Mouse (Mus musculus) natural killer cell, adult 2 months (primary cell): Measurements from ENCODE around the gene Cfap61.

ENCODE experiments used
- DNase-seq, 2 experiments: peaks; one replicate each; pipeline ENCODE4 v3.0.0; 2022; ENCODE audit warnings: low spot score in 2 of 2

Gene Cfap61

DNA sequence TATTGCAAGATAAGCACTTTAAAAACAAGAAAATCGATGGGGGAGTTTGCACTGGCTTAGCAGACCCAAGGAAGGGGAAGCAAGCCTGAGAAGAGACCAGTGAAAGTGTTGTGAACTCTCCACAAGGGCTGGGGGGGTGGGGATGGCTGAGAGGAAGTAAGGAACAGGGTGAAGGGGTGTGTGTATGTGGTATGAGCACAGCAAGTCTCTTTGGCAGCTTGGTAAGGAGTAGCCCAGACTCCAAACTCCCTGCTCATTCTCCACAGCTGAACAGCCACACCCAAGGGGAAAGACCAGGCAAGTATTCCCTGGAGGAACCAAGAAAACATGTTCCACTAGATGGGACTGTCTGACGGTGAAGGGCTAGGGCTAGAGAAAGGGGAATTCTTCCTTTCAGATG lies 76.2 kb downstream of the Cfap61 start:
- no peak for DNase-seq

DNA sequence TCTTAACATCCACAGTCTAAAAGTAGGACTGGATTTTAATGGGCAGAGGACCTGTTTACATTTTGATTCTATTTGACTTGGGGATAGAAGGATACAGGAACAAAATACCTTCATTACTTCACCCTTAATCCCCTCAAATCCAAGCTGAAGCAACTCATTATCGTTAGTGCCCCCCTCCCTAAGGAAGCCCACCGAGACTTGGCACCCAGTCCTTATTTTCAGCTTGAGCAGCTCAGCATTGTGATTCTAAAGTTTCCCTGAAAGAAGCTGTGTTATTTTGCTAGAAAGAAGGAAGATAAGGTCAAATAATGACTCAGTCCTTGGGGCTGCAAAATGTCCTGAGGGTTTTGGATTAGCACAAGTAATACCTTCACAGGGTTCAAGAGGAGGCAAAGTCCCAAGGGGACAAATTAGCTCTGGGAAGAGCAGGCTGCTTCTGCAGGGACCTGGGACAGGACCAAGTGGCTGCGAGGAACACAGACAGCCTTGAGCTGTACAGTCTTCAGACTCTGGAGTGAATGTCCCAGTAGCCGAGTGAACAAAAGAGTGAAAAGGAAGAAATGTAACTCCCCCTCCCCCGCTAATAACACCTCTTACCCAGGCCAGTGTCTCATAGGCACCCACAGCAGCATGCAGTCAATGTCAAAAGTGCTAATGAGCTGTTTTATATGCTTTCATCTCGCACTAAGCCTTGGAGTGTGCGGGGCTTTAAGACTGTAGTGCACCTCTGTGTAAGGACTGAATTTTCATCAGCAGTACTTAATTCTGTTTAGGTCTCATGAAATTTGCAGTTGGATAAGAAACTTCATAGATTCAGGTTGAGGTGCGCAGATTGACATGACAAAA lies 81.0 kb downstream of the Cfap61 start:
- no peak for DNase-seq

DNA sequence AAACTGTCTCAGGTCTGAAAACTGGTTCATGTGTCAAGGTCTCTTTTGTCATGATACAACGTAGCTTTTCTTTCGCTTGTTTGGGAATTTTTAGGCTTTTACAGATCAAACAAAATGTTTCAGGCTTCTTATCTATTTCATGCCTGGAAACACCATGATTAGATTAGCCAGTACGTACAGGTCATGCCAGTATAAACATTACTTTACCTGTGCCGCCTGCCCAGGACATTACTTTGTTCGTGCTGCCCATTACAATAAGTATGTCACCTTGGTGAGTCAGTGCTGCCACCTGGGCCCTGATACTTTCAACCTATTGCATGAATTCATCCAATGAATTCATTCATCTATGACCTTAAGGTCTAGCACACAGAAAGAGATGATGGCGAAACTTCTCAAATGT lies 88.3 kb downstream of the Cfap61 start:
- no peak for DNase-seq

DNA sequence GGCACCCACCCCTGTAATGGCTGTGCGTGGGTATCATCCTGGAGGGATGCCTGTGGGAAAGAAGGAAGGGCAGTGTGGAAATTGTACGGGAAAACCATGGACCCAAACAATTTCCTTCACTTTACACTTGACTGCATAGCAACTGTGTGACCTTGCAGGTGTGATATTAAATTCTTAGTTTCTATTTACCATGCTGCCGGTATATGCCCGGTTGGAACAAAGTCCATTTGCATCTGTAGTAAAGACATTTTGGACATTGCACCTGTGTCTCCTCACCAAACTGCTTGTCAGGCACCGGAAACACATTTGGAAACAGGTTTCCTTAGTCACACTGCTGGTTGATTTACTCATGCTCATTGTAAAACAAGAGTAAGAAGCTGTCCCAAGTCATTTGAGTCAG lies 109.1 kb downstream of the Cfap61 start:
- DNase-seq = no peak

DNA sequence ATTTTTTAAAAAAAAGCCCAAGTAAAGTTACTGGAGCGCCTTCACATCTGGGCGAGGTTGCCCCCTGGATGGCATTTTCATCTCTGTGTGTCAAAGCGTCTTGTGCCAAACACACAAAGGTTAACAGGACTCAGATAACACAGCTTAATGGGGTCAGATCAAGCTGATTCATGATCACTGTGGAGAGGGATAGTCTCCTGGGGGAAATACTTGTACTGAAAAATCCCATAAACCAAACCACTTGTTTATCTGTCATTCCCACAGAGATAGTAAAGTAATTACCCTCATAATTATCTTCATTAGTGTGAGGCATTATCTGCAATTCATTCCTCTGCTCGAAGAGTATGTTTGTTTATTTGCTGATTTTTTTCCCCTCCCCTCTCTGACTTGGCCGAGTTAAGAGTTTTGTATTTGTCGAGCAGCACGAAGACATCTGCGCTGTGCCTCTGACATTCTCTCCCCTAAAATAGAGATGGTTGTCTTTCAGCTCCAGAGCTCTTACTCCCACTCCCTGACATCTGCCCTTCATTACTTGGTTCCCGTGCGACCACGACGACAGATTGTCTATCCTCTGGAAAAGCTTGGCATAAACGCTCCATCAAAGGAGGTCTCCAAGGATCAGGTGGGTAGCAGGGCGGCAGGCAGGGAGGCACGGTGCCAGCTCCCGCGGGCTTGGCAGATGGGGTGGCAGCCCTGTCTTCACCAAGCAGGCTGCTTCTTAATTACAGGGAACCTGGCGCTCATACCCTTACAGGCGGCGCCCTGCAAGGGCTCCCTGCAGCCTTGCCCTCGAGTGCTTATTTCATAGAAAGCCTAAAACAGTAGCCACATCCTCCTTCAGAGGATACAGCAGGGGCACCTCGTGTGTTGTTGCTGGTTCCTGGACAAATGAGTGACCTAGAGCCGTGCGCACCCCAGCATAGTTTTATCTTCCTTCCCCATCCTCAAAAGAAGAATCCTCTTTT lies 110.6 kb downstream of the Cfap61 start:
- no peak for DNase-seq

DNA sequence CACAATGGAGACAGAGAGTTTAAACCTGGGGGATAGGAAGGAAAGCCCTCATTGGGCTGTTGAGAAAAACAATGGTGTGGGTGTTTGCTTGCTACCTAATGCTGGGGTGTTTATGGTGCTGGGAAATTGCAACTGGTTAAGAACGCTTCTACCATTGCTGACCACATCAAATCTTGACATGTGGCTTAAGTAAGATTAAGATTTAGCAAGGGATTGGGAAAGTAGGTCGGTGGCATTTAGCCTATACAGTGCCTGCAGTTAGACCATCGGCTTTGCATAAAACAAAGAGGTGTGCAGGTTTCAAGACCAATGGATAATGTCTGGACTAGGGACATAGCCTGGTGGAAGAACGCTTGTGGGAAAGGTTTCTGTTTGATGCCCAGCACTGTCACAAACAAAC lies 113.1 kb downstream of the Cfap61 start:
- no peak for DNase-seq

DNA sequence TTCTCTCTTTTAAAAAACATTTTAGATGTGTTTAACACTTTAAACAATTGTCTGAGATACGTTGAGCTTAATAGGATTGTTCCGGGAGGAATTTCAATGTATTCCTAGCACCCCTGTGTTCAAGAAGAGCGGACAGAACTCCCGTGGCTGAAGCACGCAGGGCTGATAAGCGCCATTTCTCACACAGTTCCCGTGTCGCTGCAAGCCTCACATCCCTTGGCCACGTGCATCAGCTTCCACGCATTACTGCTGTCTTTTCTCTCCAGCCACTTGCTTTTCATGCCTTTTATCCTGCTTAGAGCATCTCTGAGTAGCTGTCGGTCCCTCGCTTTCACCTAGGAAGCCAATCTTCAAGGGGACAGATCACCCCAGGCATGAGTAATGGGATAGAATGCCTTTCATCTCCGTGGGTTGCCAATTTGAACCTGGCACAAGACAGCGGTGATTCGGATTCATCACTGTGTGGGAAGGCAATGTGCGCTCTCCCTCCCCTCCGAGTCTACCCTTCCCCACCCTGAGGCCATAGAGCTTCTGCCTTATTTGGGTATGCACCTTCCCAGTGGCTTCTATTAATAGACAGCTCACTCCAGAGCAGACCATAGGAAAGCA lies 113.7 kb downstream of the Cfap61 start:
- no peak for DNase-seq

DNA sequence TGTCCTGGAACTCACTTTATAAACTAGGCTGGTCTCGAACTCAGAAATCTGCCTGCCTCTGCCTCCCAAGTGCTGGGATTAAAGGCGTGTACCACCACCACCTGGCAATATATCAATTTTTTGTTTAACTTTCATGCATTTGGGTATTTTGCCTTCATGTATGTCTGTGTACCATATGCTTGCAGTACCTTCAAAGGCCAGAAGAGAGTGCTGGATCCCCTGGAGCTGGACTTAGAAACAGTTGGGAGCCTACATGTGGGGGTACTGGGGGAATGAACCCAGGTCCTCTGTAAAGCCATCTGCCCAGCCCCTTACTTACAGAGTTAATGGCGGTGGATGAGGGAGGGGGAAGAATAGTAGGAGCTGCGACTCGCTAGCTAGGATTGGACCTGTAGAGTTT lies 114.8 kb downstream of the Cfap61 start:
- no peak for DNase-seq

DNA sequence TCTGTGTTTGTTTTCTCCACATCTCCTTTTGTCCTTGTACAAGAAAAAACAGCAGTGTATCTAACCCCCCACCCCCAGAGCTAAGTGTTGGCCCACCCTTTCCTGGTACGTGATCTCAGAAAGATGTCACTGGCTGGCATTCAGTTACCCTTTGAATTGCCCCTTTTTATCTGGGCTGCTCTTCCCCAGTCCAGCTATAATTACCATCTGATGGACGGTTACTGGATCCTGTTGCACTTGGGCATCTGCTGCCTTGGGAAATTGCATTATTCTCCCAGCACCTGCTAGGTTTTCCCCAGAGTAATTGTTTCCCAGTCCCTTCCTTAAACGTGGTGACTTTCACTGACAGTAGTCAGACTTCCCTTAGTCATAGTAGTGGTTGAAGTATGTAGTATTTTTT lies 115.5 kb downstream of the Cfap61 start:
- no peak for DNase-seq

DNA sequence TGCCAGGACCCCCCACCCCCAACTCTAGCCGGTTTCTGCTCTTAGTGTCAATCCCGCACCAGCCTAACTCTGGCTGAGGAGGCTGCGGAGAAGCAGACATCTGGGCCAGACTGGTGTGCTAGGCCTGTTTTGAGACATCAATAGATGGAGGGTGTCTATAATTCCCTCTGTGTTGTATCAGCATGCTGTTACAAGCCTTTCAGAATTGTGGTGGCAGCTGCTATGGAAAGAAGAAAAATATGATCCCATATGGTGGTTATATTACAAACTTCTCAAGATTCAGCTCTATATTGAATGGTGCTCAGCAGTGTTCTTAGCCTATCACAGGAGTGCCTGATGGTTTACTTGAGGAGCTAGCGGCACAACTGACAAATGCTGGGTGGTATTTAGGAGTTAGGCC lies 116.8 kb downstream of the Cfap61 start:
- no peak for DNase-seq

DNA sequence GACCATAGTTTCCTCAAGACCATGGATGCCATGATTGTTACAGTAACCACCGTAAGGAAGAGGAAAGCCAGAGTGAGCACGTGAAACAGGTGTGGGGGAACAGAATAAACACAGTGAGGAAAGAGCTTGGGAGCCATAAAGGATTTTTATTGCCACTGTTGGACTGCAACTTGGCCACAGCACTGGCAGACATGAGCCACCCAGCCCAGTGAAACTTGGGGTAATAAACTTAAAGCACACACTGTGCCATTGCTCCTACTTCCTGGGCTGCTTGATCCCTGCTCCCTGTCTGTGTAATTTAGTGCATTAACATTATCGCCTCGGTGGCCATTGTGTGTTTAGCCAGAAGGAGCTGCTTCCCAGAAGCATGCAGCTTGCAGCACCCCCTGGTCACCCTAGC lies 122.5 kb downstream of the Cfap61 start:
- no peak for DNase-seq

DNA sequence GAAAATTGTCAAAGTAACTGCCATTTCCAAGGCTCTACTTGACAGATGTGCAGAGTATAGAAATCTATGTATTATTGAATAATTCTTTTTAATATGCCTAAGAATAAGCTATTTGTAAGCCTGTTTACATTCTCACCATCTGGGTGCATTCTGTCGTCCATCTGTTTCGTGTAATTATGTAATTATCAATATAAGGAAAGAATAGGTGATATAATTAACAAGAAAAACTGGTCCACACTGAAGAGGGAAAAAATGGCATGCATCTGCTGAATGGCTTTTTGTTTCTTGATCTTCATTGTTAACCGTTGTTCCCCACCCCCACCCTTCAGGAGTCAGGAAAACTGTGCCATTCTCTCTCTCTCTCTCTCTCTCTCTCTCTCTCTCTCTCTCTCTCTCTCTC lies 124.2 kb downstream of the Cfap61 start:
- DNase-seq = no peak

DNA sequence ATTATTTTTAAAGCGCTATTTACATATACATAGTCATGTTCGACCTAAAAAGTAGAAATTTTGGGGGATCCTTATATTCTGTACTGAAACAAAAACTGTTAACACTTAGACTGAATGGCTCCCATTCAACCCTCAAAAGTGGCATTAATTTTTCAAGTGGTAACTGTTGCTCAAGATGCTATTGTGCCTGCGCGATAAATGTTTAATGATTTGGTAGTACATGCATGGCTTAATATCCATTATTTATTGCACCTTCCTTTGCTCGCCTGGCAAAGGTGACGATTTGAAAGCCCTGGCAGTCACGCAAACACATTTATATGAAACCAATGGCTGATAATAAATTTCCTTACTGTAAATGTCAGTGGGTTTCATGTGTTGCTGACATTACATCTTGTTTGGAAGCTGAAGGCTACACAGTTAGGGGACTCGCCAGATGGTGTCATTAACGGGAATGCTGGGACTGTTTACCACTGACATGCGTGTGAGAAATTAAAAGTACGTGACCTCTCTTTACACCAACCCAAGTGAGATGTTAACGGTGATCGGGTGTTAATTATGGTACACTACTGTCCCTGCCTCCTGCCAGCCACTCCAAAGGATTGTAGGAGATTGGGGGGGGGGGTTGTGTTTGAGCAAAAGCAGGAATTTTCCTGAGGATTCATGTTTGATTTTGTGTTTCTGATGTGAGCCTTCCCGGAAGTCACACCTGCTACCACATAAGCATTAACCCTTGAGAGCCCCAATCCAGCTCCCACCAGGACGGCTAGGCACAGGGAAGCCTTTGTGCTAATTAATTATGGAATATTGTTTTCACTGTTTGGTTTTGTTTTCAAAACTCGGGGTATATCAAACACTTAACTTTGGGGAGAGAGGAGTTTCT lies 127.1 kb downstream of the Cfap61 start:
- no peak for DNase-seq

DNA sequence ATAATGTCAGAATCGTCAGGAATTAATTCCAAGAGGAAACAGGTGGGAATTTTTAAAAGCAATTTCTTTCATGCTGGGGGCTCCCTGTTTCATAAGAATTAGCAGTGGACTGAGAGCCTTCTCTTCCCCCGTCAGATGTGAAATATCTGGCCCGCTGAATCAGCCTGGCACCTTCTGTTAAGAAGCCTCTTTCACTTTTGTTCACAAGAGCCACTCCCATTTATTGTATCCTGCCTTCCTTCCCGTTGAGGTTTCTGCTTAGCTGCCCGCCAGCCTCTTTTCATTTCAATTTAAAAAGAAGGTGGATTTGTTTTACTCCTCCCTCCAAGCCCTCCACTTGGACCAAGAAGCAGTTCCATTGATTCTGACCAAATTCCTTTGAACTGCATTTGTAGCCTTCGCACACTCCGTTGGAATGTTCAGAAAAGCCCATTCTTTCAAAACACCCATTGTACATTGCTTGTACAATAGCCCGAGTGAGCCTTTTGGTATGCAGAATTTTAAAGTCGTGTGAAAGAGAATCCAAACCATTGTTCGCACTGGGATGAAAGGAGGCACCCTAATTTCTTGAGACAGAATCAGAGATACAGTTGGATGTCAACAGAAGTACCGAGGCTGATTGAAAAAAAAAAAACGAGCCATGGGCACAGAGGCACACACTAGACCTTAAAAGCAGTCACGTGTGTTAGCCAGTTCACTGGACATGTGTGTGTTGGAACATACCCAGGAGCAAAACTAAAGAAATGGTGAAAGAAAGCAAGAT lies 127.9 kb downstream of the Cfap61 start:
- no peak for DNase-seq

DNA sequence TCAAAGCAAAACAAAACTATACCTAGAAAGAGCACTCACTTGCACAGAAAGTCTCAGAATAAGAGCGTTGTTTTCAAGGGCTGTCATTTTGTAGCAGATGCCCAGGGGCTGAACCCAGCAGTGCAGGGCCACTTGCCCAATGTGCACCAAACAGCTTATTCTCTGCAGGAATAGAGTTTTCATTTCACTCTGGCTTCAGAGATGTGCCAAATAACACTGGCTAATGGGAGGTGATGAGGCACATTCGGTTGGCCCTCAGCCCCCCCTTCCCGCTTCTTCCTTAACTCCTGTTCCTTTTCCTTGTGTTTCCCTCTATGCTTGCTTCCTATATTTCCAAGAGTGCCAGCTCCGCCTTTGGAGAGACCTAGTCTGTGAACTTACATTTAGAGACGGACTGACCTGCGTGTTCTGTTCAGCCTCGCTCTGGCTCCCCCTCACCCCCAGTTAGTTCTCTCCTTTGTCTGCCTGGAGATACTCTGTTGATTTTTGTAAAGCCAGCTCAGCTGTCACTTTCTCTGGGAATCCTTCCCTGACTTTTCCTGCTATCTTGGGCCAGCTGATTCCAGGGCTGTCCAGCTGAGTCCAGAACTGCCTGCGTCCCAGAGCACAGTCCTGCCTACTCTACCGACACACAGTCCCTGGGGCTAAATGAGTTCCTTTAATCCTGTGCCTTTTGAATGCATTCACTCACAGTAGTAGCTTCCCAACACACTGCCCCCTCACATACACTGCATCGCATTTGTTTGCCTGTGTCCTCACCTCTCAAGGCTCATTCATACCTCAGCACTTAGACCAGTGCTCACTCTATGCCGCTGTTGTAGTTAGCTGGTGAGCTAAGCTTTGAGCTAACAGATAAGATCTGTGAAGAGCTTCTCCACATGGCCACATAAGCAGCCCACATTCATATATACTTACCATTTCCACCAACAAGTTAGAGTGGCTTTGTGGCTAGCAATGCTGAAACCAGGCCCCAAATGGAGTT lies 128.8 kb downstream of the Cfap61 start:
- no peak for DNase-seq

DNA sequence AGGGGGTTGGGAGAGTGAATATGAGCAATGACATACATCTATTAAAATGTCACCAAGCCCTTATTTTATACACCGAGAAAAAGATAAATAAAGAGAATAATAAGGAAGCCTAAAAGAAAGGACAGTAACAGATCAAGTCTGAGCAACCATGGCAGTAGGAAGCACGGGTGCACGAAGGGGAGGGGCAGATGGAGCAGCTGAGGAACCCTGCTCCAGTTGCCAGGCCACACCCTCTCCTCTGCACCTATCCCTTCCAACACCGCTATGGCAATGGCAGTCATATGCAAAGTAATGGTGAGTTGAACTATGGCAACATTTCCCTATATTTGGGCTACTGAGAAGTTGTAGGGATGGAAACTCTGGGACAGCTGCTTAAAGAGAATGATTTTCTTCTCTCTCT lies 132.8 kb downstream of the Cfap61 start:
- no peak for DNase-seq

DNA sequence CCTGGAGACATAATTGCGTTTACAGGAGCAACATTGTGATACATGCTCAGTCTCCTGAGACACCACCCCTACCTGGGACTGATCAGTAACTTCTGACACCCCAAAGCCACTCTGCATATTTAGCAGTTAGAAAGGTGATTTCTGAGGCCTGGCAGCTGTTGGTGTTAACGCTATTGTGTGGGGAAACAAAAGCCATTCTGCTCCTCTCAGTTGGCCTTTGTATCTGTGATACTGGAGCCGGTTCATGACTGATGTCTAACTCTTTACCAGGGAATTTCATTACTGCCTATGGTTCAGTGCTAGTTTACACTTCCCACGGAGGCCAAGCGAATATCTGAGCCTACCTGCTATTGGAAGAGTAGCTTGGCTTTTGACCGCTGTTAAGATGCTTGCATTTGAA lies 138.7 kb downstream of the Cfap61 start:
- no peak for DNase-seq

DNA sequence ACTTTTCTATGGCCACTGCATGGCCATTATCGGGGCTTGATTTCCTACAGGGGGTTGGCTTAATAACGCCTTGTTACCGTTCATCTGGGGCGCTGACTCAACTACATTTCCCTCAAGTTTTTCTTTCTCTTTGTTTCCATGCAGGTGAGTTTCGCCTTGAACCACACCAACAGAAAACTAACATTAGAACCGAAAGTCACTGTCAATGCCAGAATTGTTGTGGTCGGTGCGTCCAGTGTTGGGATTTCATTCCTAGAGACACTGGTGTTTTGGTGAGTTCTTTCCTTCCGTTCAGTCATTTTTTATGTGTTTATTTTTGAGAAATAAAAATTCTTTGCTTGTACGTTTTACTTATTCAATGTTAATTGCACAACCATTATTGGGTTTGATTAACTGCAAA lies 142.5 kb downstream of the Cfap61 start:
- no peak for DNase-seq

DNA sequence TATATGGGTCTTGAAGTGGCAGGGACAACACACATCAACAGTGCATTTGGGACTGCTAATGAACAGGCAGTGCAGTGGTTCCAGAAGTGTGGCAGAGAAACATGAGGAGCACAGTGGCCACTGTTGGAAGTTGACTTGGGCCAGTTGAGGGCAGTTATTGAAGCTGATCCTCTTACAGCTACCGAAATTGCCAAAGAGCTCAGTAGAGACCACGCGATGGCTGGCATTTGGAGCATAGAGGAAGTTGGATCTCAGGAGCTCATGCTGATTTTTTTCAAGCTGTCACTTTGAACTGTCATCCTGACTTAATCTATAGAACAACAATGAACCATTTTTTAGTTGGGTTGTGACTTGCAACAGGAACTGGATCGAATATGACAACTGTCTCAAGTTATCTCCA lies 145.7 kb downstream of the Cfap61 start:
- DNase-seq = no peak
